Mouse (Mus musculus): Measurements from ENCODE around the gene Brd3os. TPM values are rescaled to one million over a fixed set of nuclear protein-coding genes. Genes with fewer than 3 reads are reported as not detected.

Gene Brd3os
- polyA plus RNA-seq (2021): 19.0 TPM

- ChIA-PET POLR2A (no interaction called here), CTCF (interaction anchor here (1.2 to 1.7 kb wide), 2 partner anchors 14 to 19 kb away, joined by 3 to 6 read pairs; no protein-coding TSS in a partner anchor)
- ATAC-seq: peak; percentile 80
- in situ Hi-C loops (cut with MboI; ENCODE audit: low pct_unique_long_range_greater_than_20kb): loop anchor here (5.0 to 25.0 kb wide), 2 partner anchors 75 to 405 kb away; partner anchors contain the start of genes Slc2a6 and Wdr5
- no peaks in the 10 kb centered on the region for H3K27me3 ChIP-seq
- TF ChIP-seq CTCF (IDR thresholded peaks at IDR 0.05): no peak
- peak; percentile 96 for DNase-seq (ENCODE audit: low read depth, low spot score)
Observed at GRCm38 (mm10) chr2:27441767-27442707, at the start of gene Brd3os. Gene Brd3os (plus strand): TSS chr2:27442324.

- no peak for DNase-seq (ENCODE audit: low read depth, low spot score)
- H3K27me3 ChIP-seq: no peaks in the 10 kb centered on the region
- no peak for ATAC-seq
- in situ Hi-C loops (cut with MboI; ENCODE audit: low pct_unique_long_range_greater_than_20kb): no loop called here
- TF ChIP-seq CTCF (IDR thresholded peaks at IDR 0.05): no peak
- POLR2A ChIA-PET: interaction anchor here (1.3 kb wide), 1 partner anchor 28 kb away, joined by 3 read pairs; no protein-coding TSS in a partner anchor
- CTCF ChIA-PET: interaction anchor here (1.0 to 1.2 kb wide), 3 partner anchors 9 to 104 kb away, joined by 3 read pairs; no protein-coding TSS in a partner anchor
Observed at GRCm38 (mm10) chr2:27394158-27394832, 47.8 kb upstream of the Brd3os start.

- DNase-seq (ENCODE audit: low read depth, low spot score): no peak
- in situ Hi-C loops (cut with MboI; ENCODE audit: low pct_unique_long_range_greater_than_20kb): no loop called here
- CTCF ChIA-PET: interaction anchor here (1.5 kb wide), 1 partner anchor 30 kb away, joined by 3 read pairs; no protein-coding TSS in a partner anchor
Observed at GRCm38 (mm10) chr2:27396656-27397440, 45.3 kb upstream of the Brd3os start.

GRCm38 (mm10) chr2:27400083-27400482 is 42.0 kb upstream of the Brd3os start:
- in situ Hi-C loops (cut with MboI; ENCODE audit: low pct_unique_long_range_greater_than_20kb): loop anchor here (25.0 kb wide), 1 partner anchor 763 kb away; the partner anchor contains the start of gene Fam69b
- ATAC-seq (no peak), DNase-seq (ENCODE audit: low read depth, low spot score) (no peak)
- TF ChIP-seq CTCF (IDR thresholded peaks at IDR 0.05): no peak
- CTCF ChIA-PET: no interaction called here
- no peaks in the 10 kb centered on the region for H3K27me3 ChIP-seq
- POLR2A ChIA-PET: no interaction called here

More at GRCm38 (mm10) chr2:27396656-27397440, 45.3 kb upstream of the Brd3os start:
- TF ChIP-seq CTCF (IDR thresholded peaks at IDR 0.05): no peak
- ATAC-seq: no peak
- POLR2A ChIA-PET: no interaction called here
- H3K27me3 ChIP-seq: no peaks in the 10 kb centered on the region

- CTCF ChIA-PET: no interaction called here
- DNase-seq (ENCODE audit: low read depth, low spot score) (no peak), ATAC-seq (no peak)
- H3K27me3 ChIP-seq: no peaks in the 10 kb centered on the region
- POLR2A ChIA-PET: interaction anchor here (0.5 kb wide), 1 partner anchor 141 kb away, joined by 5 read pairs; no protein-coding TSS in a partner anchor
- TF ChIP-seq CTCF (IDR thresholded peaks at IDR 0.05): no peak
- in situ Hi-C loops (cut with MboI; ENCODE audit: low pct_unique_long_range_greater_than_20kb): loop anchor here (25.0 kb wide), 1 partner anchor 764 kb away; the partner anchor contains the start of gene Fam69b
Observed at GRCm38 (mm10) chr2:27401544-27401943, 40.6 kb upstream of the Brd3os start.

GRCm38 (mm10) chr2:27404375-27405093 is 37.6 kb upstream of the Brd3os start:
- TF ChIP-seq CTCF (IDR thresholded peaks at IDR 0.05): no peak
- ChIA-PET CTCF (no interaction called here), POLR2A (no interaction called here)
- no peak for DNase-seq (ENCODE audit: low read depth, low spot score)
- H3K27me3 ChIP-seq: no peaks in the 10 kb centered on the region
- in situ Hi-C loops (cut with MboI; ENCODE audit: low pct_unique_long_range_greater_than_20kb): loop anchor here (25.0 kb wide), 1 partner anchor 767 kb away; the partner anchor contains the start of gene Fam69b
- ATAC-seq: no peak

- DNase-seq (ENCODE audit: low read depth, low spot score): no peak
- in situ Hi-C loops (cut with MboI; ENCODE audit: low pct_unique_long_range_greater_than_20kb): loop anchor here (25.0 kb wide), 1 partner anchor 768 kb away; the partner anchor contains the start of gene Fam69b
- no peaks in the 10 kb centered on the region for H3K27me3 ChIP-seq
- CTCF ChIA-PET: no interaction called here
- TF ChIP-seq CTCF (IDR thresholded peaks at IDR 0.05): no peak
- ATAC-seq: no peak
- POLR2A ChIA-PET: no interaction called here
Observed at GRCm38 (mm10) chr2:27405094-27405884, 36.8 kb upstream of the Brd3os start.

- ChIA-PET CTCF (interaction anchor here (1.7 kb wide), 1 partner anchor 10 kb away, joined by 4 read pairs; no protein-coding TSS in a partner anchor), POLR2A (interaction anchor here (1.2 kb wide), 1 partner anchor 11 kb away, joined by 3 read pairs; no protein-coding TSS in a partner anchor)
- H3K27me3 ChIP-seq: no peaks in the 10 kb centered on the region
- ATAC-seq: no peak
- TF ChIP-seq CTCF (IDR thresholded peaks at IDR 0.05): no peak
- in situ Hi-C loops (cut with MboI; ENCODE audit: low pct_unique_long_range_greater_than_20kb): loop anchor here (25.0 kb wide), 1 partner anchor 770 kb away; the partner anchor contains the start of gene Fam69b
- DNase-seq (ENCODE audit: low read depth, low spot score): no peak
Observed at GRCm38 (mm10) chr2:27406928-27407327, 35.2 kb upstream of the Brd3os start.
